ENCODE assay signal across 9 mouse cellular contexts in genomic region chr11:101163476-101164350, GRCm38 (mm10). TPM values are rescaled to one million over a fixed set of nuclear protein-coding genes. Genes with fewer than 3 reads are reported as not detected.
DNase-seq lines count a peak whose midpoint lies in the region; ATAC-seq and TF ChIP-seq lines count a peak whose summit lies in the region.
"Had no signal": no experiment of that assay in that cellular context is flagged by ENCODE, and none has a peak within 500 bp of the region (broad histone marks: within the 10 kb centered on the region; RNA-seq: fewer than 3 reads in every experiment).

No protein-coding gene starts in this region.

- peak overlapping the region; percentile 26 to 34 for H3K4me3 ChIP-seq in heart, embryonic 14.5 days (ENCODE audit: control insufficient read depth in 1 of 2, insufficient read depth in 1 of 2, low read depth in 1 of 2, low read length in 2 of 2)
- H3K4me3 ChIP-seq in forebrain, postnatal 0 days (ENCODE audit: low read depth, low read length) = peak overlapping the region; percentile 25
- peak overlapping the region; percentile 20 for H3K4me3 ChIP-seq in neural tube, embryonic 14.5 days (ENCODE audit: low read depth, low read length)

- peak overlapping the region; percentile 60 for H3K4me2 ChIP-seq in heart, embryonic 14.5 days (ENCODE audit: low read length)
- peak overlapping the region; percentile 41 for H3K4me2 ChIP-seq in forebrain, postnatal 0 days (ENCODE audit: low read depth)
- peak overlapping the region; percentile 23; the same call in 1 of the 2 replicates for H3K4me2 ChIP-seq in neural tube, embryonic 14.5 days (ENCODE audit: low read depth, low read length)

- DNase-seq in heart, adult 8-10 months (ENCODE audit: low spot score) = no peak
- no peak for DNase-seq in forebrain, postnatal 0 days
- peak; percentile 70 to 82 for DNase-seq in kidney, postnatal 36 days
- DNase-seq in adrenal gland, adult 8-10 months = no peak
- DNase-seq in frontal cortex, postnatal 25 days (ENCODE audit: low spot score in 2 of 2) = no peak
- no peak for DNase-seq in layer of hippocampus, postnatal 14 days (ENCODE audit: low spot score in 2 of 2)

- H3K27ac ChIP-seq in heart, embryonic 14.5 days (replicated peaks in 1 of 2; ENCODE audit: control insufficient read depth in 1 of 2, insufficient read depth in 1 of 2, low read depth in 2 of 2, low read length in 2 of 2) = no peak overlapping the region
- H3K27ac ChIP-seq in forebrain, postnatal 0 days (ENCODE audit: low read depth, low read length) = no peak overlapping the region
- H3K27ac ChIP-seq in neural tube, embryonic 14.5 days (ENCODE audit: low read depth, low read length) = no peak overlapping the region

- WGBS in heart, embryonic 14.5 days = 29% methylated on average over 49 of the region's 49 CpGs
- WGBS in forebrain, postnatal 0 days = 25% methylated on average over 49 of the region's 49 CpGs
- WGBS in neural tube, embryonic 14.5 days = 13% methylated on average over 44 of the region's 49 CpGs

- H3K27me3 ChIP-seq in heart, embryonic 14.5 days (ENCODE audit: control insufficient read depth, insufficient read depth, low read length) = peaks cover 45% of the 10 kb centered on the region
- H3K27me3 ChIP-seq in forebrain, postnatal 0 days (ENCODE audit: insufficient read depth, low read length) = peaks cover 40% of the 10 kb centered on the region
- H3K27me3 ChIP-seq in neural tube, embryonic 14.5 days (ENCODE audit: control insufficient read depth, insufficient read depth, low read length) = peaks cover 48% of the 10 kb centered on the region

- TF ChIP-seq CTCF in forebrain, postnatal 0 days (IDR thresholded peaks at IDR 0.05; ENCODE audit: low read depth) = no peak

- H3K36me3 ChIP-seq in heart, embryonic 14.5 days (ENCODE audit: control insufficient read depth, insufficient read depth, low read length) = peaks cover 72% of the 10 kb centered on the region
- peaks cover 16% of the 10 kb centered on the region for H3K36me3 ChIP-seq in forebrain, postnatal 0 days (ENCODE audit: insufficient read depth)
- peaks cover 17% of the 10 kb centered on the region for H3K36me3 ChIP-seq in neural tube, embryonic 14.5 days (ENCODE audit: control insufficient read depth, insufficient read depth, low read length)

- H3K9me3 ChIP-seq in heart, embryonic 14.5 days (ENCODE audit: control insufficient read depth, low read length) = no peaks in the 10 kb centered on the region
- no peaks in the 10 kb centered on the region for H3K9me3 ChIP-seq in forebrain, postnatal 0 days (ENCODE audit: low read length)
- no peaks in the 10 kb centered on the region for H3K9me3 ChIP-seq in neural tube, embryonic 14.5 days (ENCODE audit: control insufficient read depth, low read length)

- ATAC-seq in heart, embryonic 14.5 days (ENCODE audit: insufficient number of reproducible peaks, insufficient read depth, low FRiP score, low read depth) = no peak
- ATAC-seq in forebrain, postnatal 0 days = no peak
- ATAC-seq in neural tube, embryonic 14.5 days (ENCODE audit: low read depth) = no peak; the same call in 1 of the 2 replicates

- H3K4me1 ChIP-seq in heart, embryonic 14.5 days (ENCODE audit: control insufficient read depth in 2 of 2, insufficient read depth in 2 of 2, low read length in 2 of 2) = peaks cover 4% of the 10 kb centered on the region in 2 experiments; a peak in 2 of 4 replicates
- no peaks in the 10 kb centered on the region for H3K4me1 ChIP-seq in forebrain, postnatal 0 days (ENCODE audit: insufficient read depth)
- H3K4me1 ChIP-seq in neural tube, embryonic 14.5 days (ENCODE audit: control insufficient read depth, insufficient read depth, low read length) = peaks cover 6% of the 10 kb centered on the region; the same call in 1 of the 2 replicates

- peak overlapping the region; percentile 46; the same call in 1 of the 2 replicates for H3K9ac ChIP-seq in heart, embryonic 14.5 days (ENCODE audit: low read length)
- no peak overlapping the region for H3K9ac ChIP-seq in forebrain, postnatal 0 days
- peak overlapping the region; percentile 7; the same call in 1 of the 2 replicates for H3K9ac ChIP-seq in neural tube, embryonic 14.5 days (replicated peaks; ENCODE audit: low read depth, low read length)

RNA-seq across cellular contexts. Expression of gene Cntnap1, which starts 6.6 kb away (rescaled TPM):
- 0.69 and 1.1 TPM in 2 replicates for polyA plus RNA-seq in heart, embryonic 14.5 days (2014; fragmentation: Nextera tagmentation; extraction: Ambion mirVana)
- total RNA-seq in heart, adult 8-10 months (2022) = 1 to 10 TPM; 1.1 to 2.9 (median 1.5) TPM
- total RNA-seq in forebrain, postnatal 0 days (2014; rRNA removed) = 3.0 and 3.5 TPM in 2 replicates
- polyA plus RNA-seq in forebrain, postnatal 0 days (2015; fragmentation: Nextera tagmentation; extraction: Ambion mirVana) = 0.35 and 1.1 TPM in 2 replicates
- 7.5 and 8.3 TPM in 2 replicates for polyA plus RNA-seq in neural tube, embryonic 14.5 days (2014; fragmentation: Nextera tagmentation; extraction: Ambion mirVana)
- 1 to 10 TPM; 5.7 to 7.4 (median 6.4) TPM for total RNA-seq in adrenal gland, adult 8-10 months (2022)
- 100 to 1,000 TPM; 137 to 149 TPM for total RNA-seq in layer of hippocampus, postnatal 14 days (2021)
- total RNA-seq: MEL had no signal

RNA-seq across cellular contexts. Expression of gene Plekhh3, which starts 7.4 kb away (rescaled TPM):
- 11.3 and 12.8 TPM in 2 replicates for polyA plus RNA-seq in heart, embryonic 14.5 days (2014; fragmentation: Nextera tagmentation; extraction: Ambion mirVana)
- 10 to 100 TPM; 23.4 to 29.9 (median 28.1) TPM for total RNA-seq in heart, adult 8-10 months (2022)
- total RNA-seq in forebrain, postnatal 0 days (2014; rRNA removed) = 9.2 and 10.2 TPM in 2 replicates
- 4.9 and 5.3 TPM in 2 replicates for polyA plus RNA-seq in forebrain, postnatal 0 days (2015; fragmentation: Nextera tagmentation; extraction: Ambion mirVana)
- 7.2 and 10.5 TPM in 2 replicates for polyA plus RNA-seq in neural tube, embryonic 14.5 days (2014; fragmentation: Nextera tagmentation; extraction: Ambion mirVana)
- 10 to 100 TPM; 26.9 to 44.3 (median 30.4) TPM for total RNA-seq in adrenal gland, adult 8-10 months (2022)
- 10 to 100 TPM; 14.2 to 16.1 TPM for total RNA-seq in layer of hippocampus, postnatal 14 days (2021)

RNA-seq across cellular contexts. Expression of gene Tubg2, which starts 8.0 kb away (rescaled TPM):
- 4.1 and 4.4 TPM in 2 replicates for polyA plus RNA-seq in heart, embryonic 14.5 days (2014; fragmentation: Nextera tagmentation; extraction: Ambion mirVana)
- 1 to 10 TPM; 2.7 to 4.9 (median 3.0) TPM for total RNA-seq in heart, adult 8-10 months (2022)
- total RNA-seq in forebrain, postnatal 0 days (2014; rRNA removed) = 23.2 and 28.6 TPM in 2 replicates
- 59.9 and 69.7 TPM in 2 replicates for polyA plus RNA-seq in forebrain, postnatal 0 days (2015; fragmentation: Nextera tagmentation; extraction: Ambion mirVana)
- 48.5 and 62.6 TPM in 2 replicates for polyA plus RNA-seq in neural tube, embryonic 14.5 days (2014; fragmentation: Nextera tagmentation; extraction: Ambion mirVana)
- total RNA-seq in adrenal gland, adult 8-10 months (2022) = 10 to 100 TPM in 2 of 4 experiments, 1 to 10 TPM in 2; 6.1 to 11.1 (median 9.9) TPM
- total RNA-seq in layer of hippocampus, postnatal 14 days (2021) = 10 to 100 TPM; 36.7 to 41.0 TPM
- total RNA-seq: MEL had no signal

RNA-seq across cellular contexts. Expression of gene Ccr10, which starts 11.5 kb away (rescaled TPM):
- polyA plus RNA-seq in heart, embryonic 14.5 days (2014; fragmentation: Nextera tagmentation; extraction: Ambion mirVana) = 0.30 TPM in 1 of 2 replicates, not detected in the other
- under 1 TPM in 2 of 4 experiments, not detected in 2; 0.14 to 0.19 TPM for total RNA-seq in heart, adult 8-10 months (2022)
- total RNA-seq in forebrain, postnatal 0 days (2014; rRNA removed) = 0.23 and 0.52 TPM in 2 replicates
- polyA plus RNA-seq in forebrain, postnatal 0 days (2015; fragmentation: Nextera tagmentation; extraction: Ambion mirVana) = 0.15 and 0.24 TPM in 2 replicates
- 0.12 and 0.30 TPM in 2 replicates for polyA plus RNA-seq in neural tube, embryonic 14.5 days (2014; fragmentation: Nextera tagmentation; extraction: Ambion mirVana)
- total RNA-seq in adrenal gland, adult 8-10 months (2022) = under 1 TPM; 0.15 to 0.70 (median 0.36) TPM
- total RNA-seq in layer of hippocampus, postnatal 14 days (2021) = under 1 TPM in 1 of 2 experiments, not detected in 1; 0.18 TPM
- total RNA-seq: MEL had no signal

RNA-seq across cellular contexts. Expression of gene Tubg1, which starts 44.0 kb away (rescaled TPM):
- 63.1 and 68.6 TPM in 2 replicates for polyA plus RNA-seq in heart, embryonic 14.5 days (2014; fragmentation: Nextera tagmentation; extraction: Ambion mirVana)
- total RNA-seq in heart, adult 8-10 months (2022) = 10 to 100 TPM; 23.2 to 27.3 (median 25.4) TPM
- 35.6 and 43.1 TPM in 2 replicates for total RNA-seq in forebrain, postnatal 0 days (2014; rRNA removed)
- polyA plus RNA-seq in forebrain, postnatal 0 days (2015; fragmentation: Nextera tagmentation; extraction: Ambion mirVana) = 64.8 and 66.6 TPM in 2 replicates
- polyA plus RNA-seq in neural tube, embryonic 14.5 days (2014; fragmentation: Nextera tagmentation; extraction: Ambion mirVana) = 63.3 and 63.7 TPM in 2 replicates
- 10 to 100 TPM; 34.2 to 43.3 (median 36.8) TPM for total RNA-seq in adrenal gland, adult 8-10 months (2022)
- 10 to 100 TPM; 48.9 to 52.6 TPM for total RNA-seq in layer of hippocampus, postnatal 14 days (2021)

Comparison
In these comparisons a context has a peak if more than half of its experiments do, and no peak if none do; other contexts are left out.
1. DNase-seq: peak in kidney, postnatal 36 days (2 of 2); none in heart, adult 8-10 months (single experiment), forebrain, postnatal 0 days (single experiment), adrenal gland, adult 8-10 months (single experiment), frontal cortex, postnatal 25 days (0 of 2) and layer of hippocampus, postnatal 14 days (0 of 2).
2. RNA of gene Cntnap1, which starts 6.6 kb away (total RNA-seq): 137 to 149 TPM in layer of hippocampus, postnatal 14 days; 5.7 to 7.4 TPM in adrenal gland, adult 8-10 months, 3.0 to 3.5 TPM in forebrain, postnatal 0 days and 1.1 to 2.9 TPM in heart, adult 8-10 months; every median in the first group is over 10 times any median in the second.
3. Peak in every context shown above with its lines, with median percentiles within 50 percentile points of each other: H3K4me2 ChIP-seq and H3K4me3 ChIP-seq.